Mouse (Mus musculus) hematopoietic stem cell, adult 5-6 weeks (primary cell): ENCODE measurements around the gene Zfp963. TPM values are rescaled to one million over a fixed set of nuclear protein-coding genes. Genes with fewer than 3 reads are reported as not detected.
"Not testable (repeated sequence)": the region's sequence is repeated elsewhere in the genome, so short reads cannot be mapped to it uniquely, and the experiment has no call there.

ENCODE experiments used
- ATAC-seq, 2 experiments: fragments of 125-278 bp in 1 of 2; replicated peaks in 1 of 2; 2 replicates each; pipeline ENCODE4 v1.8.0; 2016 to 2017; ENCODE audit warnings: inconsistent platforms in 2 of 2, mild to moderate bottlenecking in 2 of 2, moderate number of reproducible peaks in 2 of 2, low read depth in 1 of 2, moderate TSS enrichment in 1 of 2; ENCODE audit not compliant: low FRiP score in 2 of 2, poor library complexity in 2 of 2, severe bottlenecking in 2 of 2, insufficient read depth in 1 of 2, low TSS enrichment in 1 of 2
- total RNA-seq: library from RNA; stranded (forward); fragments of 172-1452, 232-1000 nt; gene quantifications from 2 replicates; pipeline ENCODE4 v1.2.3, GENCODE M21; 2017

The Zfp963 gene
- total RNA-seq, 1 experiment from 2014 or later = 4.8 TPM

DNA sequence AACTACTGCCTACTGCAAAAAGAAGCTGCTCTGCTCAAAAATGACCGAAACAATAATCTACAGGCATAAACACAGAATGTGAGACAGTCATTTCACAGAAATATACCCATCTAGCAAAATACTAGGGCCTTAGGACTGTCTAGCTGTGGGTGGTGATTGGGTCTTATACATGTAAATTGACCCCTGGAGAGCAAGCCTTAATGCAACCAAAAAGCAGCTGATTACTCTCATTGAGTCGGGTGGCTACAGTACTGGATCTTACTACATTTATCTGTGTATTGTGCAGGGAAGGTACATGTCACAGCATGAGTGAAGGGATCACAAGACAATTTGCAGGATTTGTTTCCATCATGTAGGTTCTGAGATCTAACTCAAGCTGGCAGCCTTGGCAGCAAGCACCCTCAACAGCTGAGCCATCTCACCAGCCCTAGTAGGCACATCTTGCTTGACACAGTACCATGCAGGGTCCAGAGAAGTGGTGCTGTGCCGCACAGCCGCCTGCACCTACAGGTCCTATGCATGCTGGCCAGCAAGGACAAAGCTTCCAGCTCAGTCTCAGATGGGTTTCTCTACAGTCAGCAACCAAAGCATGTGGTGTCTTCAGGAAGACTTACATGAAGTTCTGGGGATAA is 12.2 kb upstream of the Zfp963 start:
- ATAC-seq = no peak

DNA sequence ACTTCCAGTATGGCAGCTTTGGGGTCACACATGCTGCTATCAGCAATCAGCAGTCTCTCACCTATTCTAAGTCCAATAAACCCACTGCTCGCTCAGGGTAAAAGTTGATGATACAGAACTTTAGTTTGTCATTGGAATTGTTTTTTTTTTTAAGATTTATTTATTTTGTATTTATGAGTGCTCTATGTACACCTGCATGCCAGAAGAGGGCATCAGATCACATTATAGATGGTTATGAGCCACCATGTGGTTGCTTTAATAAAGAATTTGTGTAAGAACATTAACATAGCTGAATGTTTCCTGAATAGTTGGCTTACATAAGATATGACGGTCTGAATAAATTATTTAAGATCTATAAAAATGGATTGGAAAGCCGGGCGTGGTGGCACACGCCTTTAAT is 8.5 kb upstream of the Zfp963 start:
- no peak for ATAC-seq

DNA sequence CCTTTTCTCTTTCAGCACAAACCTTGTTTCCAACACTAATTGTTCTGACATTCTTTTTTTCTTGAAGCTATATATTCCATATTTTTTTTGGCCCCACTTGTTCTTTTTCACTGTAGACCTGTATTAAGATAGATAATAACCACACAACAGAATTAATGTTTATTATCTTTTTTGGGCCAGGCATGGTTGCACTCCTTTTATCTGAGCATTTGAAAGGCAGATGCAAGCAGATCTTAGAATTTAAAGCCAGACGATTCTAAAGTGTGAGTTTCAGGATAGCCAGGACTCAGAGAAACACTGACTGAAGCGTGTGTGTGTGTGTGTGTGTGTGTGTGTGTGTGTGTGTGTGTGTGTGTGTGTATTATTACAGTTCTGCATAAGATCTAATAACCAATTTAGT is 2.7 kb upstream of the Zfp963 start:
- no peak for ATAC-seq

DNA sequence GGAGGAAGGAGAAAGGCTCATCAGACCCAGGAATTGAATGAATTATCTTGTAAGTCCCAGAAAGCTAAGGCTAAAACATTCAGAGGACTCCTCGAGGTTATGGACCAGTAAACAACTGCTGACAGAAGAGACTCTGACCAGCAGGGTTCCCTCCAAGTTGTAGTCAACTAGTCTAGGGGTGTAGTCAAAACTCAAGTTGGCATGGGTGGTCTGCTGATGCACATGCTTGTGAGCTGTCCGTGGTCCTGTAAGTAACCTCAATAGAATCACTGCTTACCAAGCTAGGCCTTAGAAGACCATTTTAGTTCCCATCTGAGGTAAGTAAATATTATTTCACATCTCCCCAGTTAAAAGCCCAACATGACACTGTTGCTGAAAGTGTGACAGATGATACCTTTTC is 8.5 kb downstream of the Zfp963 start:
- ATAC-seq = no peak

DNA sequence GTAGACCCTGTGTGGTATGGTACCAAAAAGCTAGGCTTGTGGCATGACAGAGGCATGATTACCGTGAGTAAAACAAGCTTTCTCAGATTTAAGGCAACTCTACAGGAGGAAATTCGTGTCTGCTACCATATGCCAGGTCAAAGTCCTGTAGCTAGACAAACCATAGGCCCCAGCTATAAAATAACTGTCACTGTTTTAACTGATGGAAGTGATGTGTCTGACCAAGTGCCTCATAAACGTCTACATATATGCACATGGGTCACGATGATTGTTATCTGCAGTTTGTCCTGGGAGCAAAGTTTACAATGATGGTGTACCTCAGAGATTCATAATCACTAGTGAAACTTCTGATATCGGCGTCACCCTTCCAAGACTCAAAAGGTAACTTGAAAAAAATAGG is 9.0 kb downstream of the Zfp963 start:
- no peak for ATAC-seq

DNA sequence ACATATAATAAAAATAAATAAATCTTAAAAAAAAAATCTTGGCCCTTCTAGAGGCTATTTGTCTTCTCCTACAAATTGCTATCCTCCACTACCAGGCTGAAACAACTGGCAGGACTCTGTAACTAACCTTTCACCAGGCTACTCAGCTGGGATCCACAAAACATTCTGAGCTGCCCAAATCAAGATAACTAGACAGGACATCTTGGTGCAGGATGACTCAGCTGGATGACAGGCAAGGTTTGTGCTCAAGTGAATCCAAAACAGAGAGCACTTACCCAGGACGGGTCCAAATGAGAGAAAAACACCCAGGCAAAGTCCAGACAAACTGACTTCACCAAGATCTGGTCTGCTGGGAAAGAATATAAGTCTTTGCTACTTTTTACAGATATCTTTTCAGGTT is 14.3 kb downstream of the Zfp963 start:
- ATAC-seq = no peak

DNA sequence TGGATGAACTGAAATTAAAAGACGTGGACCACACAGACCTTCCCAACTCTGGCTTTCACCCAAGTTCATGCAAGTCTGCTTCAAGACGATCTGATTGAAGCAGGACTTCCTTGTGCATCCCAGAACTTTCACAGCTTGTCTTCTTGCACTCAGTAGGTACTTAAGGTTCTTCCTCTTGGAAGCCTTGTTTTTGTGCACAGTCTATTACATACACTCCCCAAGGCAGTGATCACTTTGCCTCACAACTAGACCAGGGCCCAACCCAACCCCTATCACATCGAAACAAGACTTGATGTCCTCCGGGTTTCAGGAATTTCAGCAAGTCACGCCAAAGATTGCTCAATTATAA is 32.6 kb downstream of the Zfp963 start:
- no peak; a peak in 1 of 4 replicates for ATAC-seq

DNA sequence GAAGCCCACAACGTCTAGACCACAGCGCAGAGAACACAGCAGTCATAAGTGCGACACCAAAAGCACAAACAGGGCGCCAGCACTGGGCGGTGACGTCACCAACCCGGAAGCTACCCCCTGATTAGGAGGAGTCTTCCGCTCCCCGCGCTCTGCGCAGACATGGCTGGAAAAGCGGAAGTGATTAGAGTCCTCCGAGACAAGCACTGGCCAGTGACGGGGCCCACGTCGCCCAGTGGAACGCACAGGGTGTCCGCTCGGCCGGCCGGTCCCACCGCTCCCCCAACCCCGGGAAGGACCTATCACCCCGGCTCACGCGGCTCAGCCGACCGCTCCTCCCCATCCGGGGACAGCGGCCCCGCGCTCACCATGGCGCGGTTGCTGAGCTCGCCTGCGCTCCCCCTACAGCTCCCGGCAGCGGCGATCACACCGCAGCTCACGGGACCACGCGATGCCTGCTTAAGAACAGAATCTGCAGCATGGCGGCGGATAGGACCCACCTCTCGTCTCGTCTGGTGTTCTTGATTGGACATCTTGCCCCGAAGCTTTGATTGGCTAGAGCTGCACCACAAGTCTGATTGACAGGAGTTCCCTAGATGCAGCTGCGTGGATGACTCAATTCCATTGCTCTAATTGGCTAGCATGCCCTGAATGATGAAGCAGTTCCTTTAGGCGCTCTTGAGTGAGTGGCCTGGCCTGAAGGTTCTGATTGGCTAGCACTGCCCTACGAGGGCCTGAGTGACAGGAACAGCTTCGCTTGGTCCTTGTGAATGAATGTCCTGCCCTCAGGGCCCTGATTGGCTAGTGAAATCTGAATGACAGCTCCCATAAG is 33.2 kb downstream of the Zfp963 start:
- ATAC-seq = peak; percentile 97 to 99

DNA sequence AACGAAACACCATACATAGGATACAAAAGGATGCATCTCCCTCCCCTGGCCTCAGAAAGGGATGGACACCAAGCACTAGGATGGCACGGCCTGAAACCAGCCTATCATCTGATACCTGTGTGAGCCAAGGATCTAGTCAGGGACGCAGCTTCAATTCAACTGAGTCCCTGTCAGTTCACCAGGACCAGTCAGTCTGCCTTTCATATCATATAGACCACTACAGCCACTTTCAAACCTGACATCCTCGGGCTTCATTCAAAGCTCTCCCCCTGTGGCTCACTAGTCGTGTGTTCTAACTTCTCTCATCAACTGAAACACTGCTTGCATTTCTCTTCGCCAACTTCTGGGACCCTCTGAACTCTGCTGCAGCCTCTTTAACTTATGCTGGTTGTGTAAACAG is 34.4 kb downstream of the Zfp963 start:
- no peak for ATAC-seq

DNA sequence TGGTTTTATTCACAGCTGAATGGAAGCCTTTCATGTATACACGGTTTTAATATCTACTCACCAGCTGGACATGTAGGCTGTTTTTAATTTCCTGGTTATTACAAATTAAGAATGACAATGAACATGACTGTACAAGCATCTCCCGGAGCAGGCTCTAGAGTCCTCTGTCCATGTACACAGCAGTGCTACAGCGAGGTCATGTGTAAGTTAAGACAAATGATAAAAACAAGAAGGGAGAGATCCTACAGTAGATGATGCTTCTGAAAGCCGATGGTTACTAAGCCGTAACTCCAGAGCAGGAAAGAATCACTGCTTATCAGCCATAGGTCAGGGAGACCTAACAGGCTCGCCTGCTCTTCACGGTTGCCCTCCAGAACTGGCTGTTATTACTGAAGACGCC is 36.3 kb downstream of the Zfp963 start:
- no peak for ATAC-seq

DNA sequence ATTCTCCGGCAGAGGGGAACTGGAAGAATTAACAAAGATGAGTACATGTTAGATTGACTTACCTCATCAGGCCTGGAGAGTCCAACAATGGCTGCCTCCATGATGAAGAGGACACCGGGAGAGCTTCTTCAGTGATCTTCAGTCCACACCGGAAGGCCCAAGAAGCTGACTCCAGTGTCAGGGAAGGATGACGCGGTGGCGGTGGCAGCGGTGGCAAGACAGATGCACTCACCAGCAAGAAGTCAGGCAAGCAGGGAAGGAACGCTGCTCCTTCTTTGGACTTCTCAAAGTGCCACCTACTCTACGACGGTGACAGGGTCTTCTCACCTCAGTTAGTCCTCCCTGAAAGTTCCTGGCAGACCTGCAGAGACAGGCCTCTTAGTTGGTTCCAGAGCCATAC is 39.1 kb downstream of the Zfp963 start, which contains the start of gene Zfp869:
Gene Zfp869 (minus strand): TSS at position 101 of the 400 bp plus-strand sequence.
- ATAC-seq = not testable (repeated sequence)

DNA sequence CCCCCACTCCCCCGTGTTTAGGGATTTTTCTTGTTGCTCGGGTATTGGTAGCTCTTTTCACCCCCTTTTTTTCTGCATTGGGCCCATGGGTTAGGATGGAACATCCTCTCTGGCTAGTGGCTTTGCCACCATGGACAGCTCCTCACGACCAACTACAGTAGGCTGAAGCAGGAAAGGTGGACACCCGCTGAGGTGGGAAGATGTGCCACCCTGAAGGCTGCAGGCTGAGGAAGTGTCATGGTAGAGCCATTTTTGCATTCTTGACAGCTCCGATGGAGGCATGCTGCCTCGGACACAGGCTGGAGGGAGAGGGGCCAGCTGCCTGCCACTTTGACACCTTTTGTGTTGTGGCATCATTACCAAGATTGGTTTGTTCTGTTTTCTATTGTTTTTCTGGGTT is 48.0 kb downstream of the Zfp963 start:
- ATAC-seq = no peak

Other genes starting within 250 kb of the Zfp963 start
- not detected in 2 replicates for gene Gm7697, start 227.0 kb downstream of the Zfp963 start, total RNA-seq
- gene Zfp868, start 124.4 kb downstream of the Zfp963 start, total RNA-seq = 22.6 and 27.9 TPM in 2 replicates
- 1.2 and 4.8 TPM in 2 replicates for gene Zfp964, start 95.5 kb downstream of the Zfp963 start, total RNA-seq
- gene Zfp869, start 39.2 kb downstream of the Zfp963 start, total RNA-seq = 42.3 and 47.0 TPM in 2 replicates
- gene Gm20422, start 24.9 kb upstream of the Zfp963 start, total RNA-seq = not detected in 2 replicates
- gene Atp13a1, start 41.2 kb upstream of the Zfp963 start, total RNA-seq = 13.7 and 19.4 TPM in 2 replicates
- 24.5 and 31.2 TPM in 2 replicates for gene Zfp866, start 41.2 kb upstream of the Zfp963 start, total RNA-seq
- 29.2 and 32.8 TPM in 2 replicates for gene Gmip, start 58.7 kb upstream of the Zfp963 start, total RNA-seq
- 2.0 and 2.6 TPM in 2 replicates for gene Lpar2, start 72.5 kb upstream of the Zfp963 start, total RNA-seq
- 25.7 and 31.1 TPM in 2 replicates for gene Pbx4, start 82.5 kb upstream of the Zfp963 start, total RNA-seq
- 0.25 TPM in 1 of 2 replicates, not detected in the other for gene Cilp2, start 137.7 kb upstream of the Zfp963 start, total RNA-seq
- gene Tssk6, start 152.2 kb upstream of the Zfp963 start, total RNA-seq = 2.2 TPM in 1 of 2 replicates, not detected in the other
- gene Ndufa13, start 152.6 kb upstream of the Zfp963 start, total RNA-seq = 90.0 and 103 TPM in 2 replicates
- gene Yjefn3, start 152.7 kb upstream of the Zfp963 start, total RNA-seq = not detected in 2 replicates
- 37.5 and 63.5 TPM in 2 replicates for gene Gatad2a, start 246.4 kb upstream of the Zfp963 start, total RNA-seq